In the genomic region with DNA sequence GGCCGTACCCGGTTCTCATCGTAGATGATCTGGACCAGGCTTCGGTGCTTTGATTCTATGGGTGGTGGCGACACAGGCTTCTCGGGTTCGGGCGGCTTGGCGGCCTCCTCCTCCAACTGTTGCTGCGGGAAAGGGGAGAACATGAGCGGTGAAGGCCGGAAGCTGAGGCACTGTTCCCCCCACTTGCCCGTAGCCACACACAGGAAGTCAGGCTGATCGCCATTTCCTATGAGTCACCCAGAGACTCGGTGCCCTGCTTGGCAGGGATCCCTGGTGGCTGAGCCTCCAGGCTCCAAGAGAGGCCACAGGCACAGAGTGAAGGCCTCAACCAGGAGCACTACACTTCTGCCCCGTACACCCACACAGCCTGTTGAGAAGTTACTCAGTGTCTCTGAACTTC, we compare ENCODE assay signal across 8 mouse cellular contexts.
DNase-seq lines count a peak whose midpoint lies in the region; ATAC-seq and TF ChIP-seq lines count a peak whose summit lies in the region.

No protein-coding gene starts in this region.

- H3K4me1 ChIP-seq in midbrain, embryonic 12.5 days, result peaks cover 35% of the 10 kb centered on the region
- peaks cover 49% of the 10 kb centered on the region for H3K4me1 ChIP-seq in midbrain, embryonic 10.5 days
- no peaks in the 10 kb centered on the region; the same call in 1 of the 2 replicates for H3K4me1 ChIP-seq in liver, embryonic 16.5 days (ENCODE audit: control insufficient read depth, low read depth, low read length)
- peaks cover 26% of the 10 kb centered on the region for H3K4me1 ChIP-seq in hindbrain, postnatal 0 days (ENCODE audit: insufficient read depth, low read length)
- H3K4me1 ChIP-seq in forebrain, embryonic 10.5 days, result peaks cover 56% of the 10 kb centered on the region

- no peaks in the 10 kb centered on the region for H3K9me3 ChIP-seq in midbrain, embryonic 12.5 days
- H3K9me3 ChIP-seq in midbrain, embryonic 10.5 days (replicated peaks), result no peaks in the 10 kb centered on the region; the same call in 1 of the 2 replicates
- no peaks in the 10 kb centered on the region for H3K9me3 ChIP-seq in liver, embryonic 16.5 days (replicated peaks; ENCODE audit: control insufficient read depth, low read length)
- no peaks in the 10 kb centered on the region for H3K9me3 ChIP-seq in hindbrain, postnatal 0 days (ENCODE audit: low read length)
- H3K9me3 ChIP-seq in forebrain, embryonic 10.5 days, result peaks cover 7% of the 10 kb centered on the region

- H3K4me2 ChIP-seq in midbrain, embryonic 12.5 days (replicated peaks), result no peak overlapping the region
- no peak overlapping the region for H3K4me2 ChIP-seq in liver, embryonic 16.5 days (ENCODE audit: low read depth, low read length)
- no peak overlapping the region for H3K4me2 ChIP-seq in hindbrain, postnatal 0 days (ENCODE audit: low read depth, low read length)

- intact Hi-C loops in gastrocnemius, postnatal 14 days (cut with DNase I; ENCODE audit: low total_unique reads), result loop anchor here (5.0 to 10.0 kb wide), 3 partner anchors 81 to 191 kb away; no protein-coding TSS in a partner anchor

- TF ChIP-seq CTCF in hindbrain, postnatal 0 days (IDR thresholded peaks at IDR 0.05; ENCODE audit: low read depth), result no peak

- WGBS in midbrain, embryonic 12.5 days, result 93% methylated on average over 16 of the region's 16 CpGs
- 94% methylated on average over 16 of the region's 16 CpGs for WGBS in midbrain, embryonic 10.5 days
- 32% methylated on average over 16 of the region's 16 CpGs for WGBS in liver, embryonic 16.5 days (ENCODE audit: insufficient replicate concordance)
- WGBS in hindbrain, postnatal 0 days, result 86% methylated on average over 16 of the region's 16 CpGs
- WGBS in forebrain, embryonic 10.5 days, result 87% methylated on average over 16 of the region's 16 CpGs

- H3K4me3 ChIP-seq in midbrain, embryonic 12.5 days, result no peak overlapping the region
- H3K4me3 ChIP-seq in midbrain, embryonic 10.5 days, result no peak overlapping the region
- no peak overlapping the region for H3K4me3 ChIP-seq in liver, embryonic 16.5 days (ENCODE audit: low read depth, low read length)
- H3K4me3 ChIP-seq in hindbrain, postnatal 0 days (ENCODE audit: low read length), result no peak overlapping the region
- H3K4me3 ChIP-seq in forebrain, embryonic 10.5 days, result no peak overlapping the region

- ATAC-seq in midbrain, embryonic 12.5 days (ENCODE audit: low FRiP score, low read depth), result no peak
- peak; percentile 22; the same call in 1 of the 2 replicates for ATAC-seq in liver, embryonic 16.5 days (ENCODE audit: low read depth)
- ATAC-seq in hindbrain, postnatal 0 days, result no peak

- 0 out of 2 replicates have a peak overlapping the region, but pooled peaks have one; percentile 6 for H3K27ac ChIP-seq in midbrain, embryonic 12.5 days (replicated peaks)
- no peak overlapping the region for H3K27ac ChIP-seq in midbrain, embryonic 10.5 days (replicated peaks)
- H3K27ac ChIP-seq in liver, embryonic 16.5 days (ENCODE audit: low read length), result no peak overlapping the region
- H3K27ac ChIP-seq in hindbrain, postnatal 0 days, result no peak overlapping the region
- H3K27ac ChIP-seq in forebrain, embryonic 10.5 days, result no peak overlapping the region

- H3K36me3 ChIP-seq in midbrain, embryonic 12.5 days, result peaks cover 73% of the 10 kb centered on the region
- H3K36me3 ChIP-seq in midbrain, embryonic 10.5 days, result peaks cover 98% of the 10 kb centered on the region
- no peaks in the 10 kb centered on the region; the same call in 1 of the 2 replicates for H3K36me3 ChIP-seq in liver, embryonic 16.5 days (ENCODE audit: control insufficient read depth, insufficient read depth)
- H3K36me3 ChIP-seq in hindbrain, postnatal 0 days (ENCODE audit: insufficient read depth, low read length), result peaks cover 30% of the 10 kb centered on the region
- H3K36me3 ChIP-seq in forebrain, embryonic 10.5 days (replicated peaks), result peaks cover 98% of the 10 kb centered on the region

- no peak for DNase-seq in midbrain, embryonic 10.5 days (ENCODE audit: low spot score)
- peak; percentile 61 to 63 for DNase-seq in adrenal gland, adult 18-20 months (ENCODE audit: low spot score in 2 of 2)
- peak; percentile 75 for DNase-seq in gastrocnemius, postnatal 14 days
- DNase-seq in spleen, postnatal 10 days (ENCODE audit: low spot score in 2 of 2), result peak; percentile 18 to 44
- no peak for DNase-seq in hindbrain, postnatal 0 days (ENCODE audit: low spot score)
- DNase-seq in forebrain, embryonic 10.5 days (ENCODE audit: extremely low spot score, low spot score), result no peak

- H3K27me3 ChIP-seq in midbrain, embryonic 12.5 days, result no peaks in the 10 kb centered on the region
- no peaks in the 10 kb centered on the region for H3K27me3 ChIP-seq in midbrain, embryonic 10.5 days (ENCODE audit: low read depth, poor library complexity, severe bottlenecking)
- H3K27me3 ChIP-seq in liver, embryonic 16.5 days (ENCODE audit: control insufficient read depth, insufficient read depth, low read depth, low read length), result no peaks in the 10 kb centered on the region
- H3K27me3 ChIP-seq in hindbrain, postnatal 0 days (ENCODE audit: insufficient read depth, low read length), result no peaks in the 10 kb centered on the region
- no peaks in the 10 kb centered on the region for H3K27me3 ChIP-seq in forebrain, embryonic 10.5 days (ENCODE audit: poor library complexity, severe bottlenecking)

- H3K9ac ChIP-seq in midbrain, embryonic 12.5 days (replicated peaks), result no peak overlapping the region
- no peak overlapping the region for H3K9ac ChIP-seq in liver, embryonic 16.5 days (ENCODE audit: low read depth, low read length)
- no peak overlapping the region for H3K9ac ChIP-seq in hindbrain, postnatal 0 days (replicated peaks; ENCODE audit: low read length)

Comparison
In these comparisons a context has a peak if more than half of its experiments do, and no peak if none do; other contexts are left out.
1. DNase-seq: peak in adrenal gland, adult 18-20 months (2 of 2), gastrocnemius, postnatal 14 days (single experiment) and spleen, postnatal 10 days (2 of 2); none in midbrain, embryonic 10.5 days (single experiment), hindbrain, postnatal 0 days (single experiment) and forebrain, embryonic 10.5 days (single experiment).